Comparison of ENCODE assay signal across 10 mouse cellular contexts in genomic region chr1:181511307-181511706, GRCm38 (mm10). TPM values are rescaled to one million over a fixed set of nuclear protein-coding genes. Genes with fewer than 3 reads are reported as not detected.
DNase-seq lines count a peak whose midpoint lies in the region; ATAC-seq and TF ChIP-seq lines count a peak whose summit lies in the region.
"Had no signal": no experiment of that assay in that cellular context is flagged by ENCODE, and none has a peak within 500 bp of the region (broad histone marks: within the 10 kb centered on the region; RNA-seq: fewer than 3 reads in every experiment).

Ccdc121 (minus strand) TSS chr1:181511451.

- no peaks in the 10 kb centered on the region for H3K9me3 ChIP-seq in forebrain, postnatal 0 days (ENCODE audit: low read length)
- H3K9me3 ChIP-seq in forebrain, embryonic 10.5 days: no peaks in the 10 kb centered on the region
- no peaks in the 10 kb centered on the region for H3K9me3 ChIP-seq in heart, embryonic 14.5 days (ENCODE audit: control insufficient read depth, low read length)
- no peaks in the 10 kb centered on the region for H3K9me3 ChIP-seq in stomach, postnatal 0 days (ENCODE audit: control insufficient read depth, low read length)
- H3K9me3 ChIP-seq: limb, embryonic 13.5 days had no signal

- H3K36me3 ChIP-seq in forebrain, postnatal 0 days (ENCODE audit: insufficient read depth): no peaks in the 10 kb centered on the region
- H3K36me3 ChIP-seq in forebrain, embryonic 10.5 days (replicated peaks): no peaks in the 10 kb centered on the region
- H3K36me3 ChIP-seq in heart, embryonic 14.5 days (ENCODE audit: control insufficient read depth, insufficient read depth, low read length): no peaks in the 10 kb centered on the region
- H3K36me3 ChIP-seq in stomach, postnatal 0 days (ENCODE audit: control insufficient read depth, insufficient read depth, low read length): no peaks in the 10 kb centered on the region
- H3K36me3 ChIP-seq: limb, embryonic 13.5 days had no signal

- TF ChIP-seq POLR2A in lung, adult 2 months (IDR thresholded peaks at IDR 0.05; ENCODE audit: borderline replicate concordance, extremely low read depth, low read depth, low read length): no peak

- WGBS in forebrain, postnatal 0 days: 55% methylated on average over 4 of the region's 4 CpGs
- WGBS in forebrain, embryonic 10.5 days: 59% methylated on average over 4 of the region's 4 CpGs
- 43% methylated on average over 4 of the region's 4 CpGs for WGBS in lung, adult 2 months
- 46% methylated on average over 4 of the region's 4 CpGs for WGBS in heart, embryonic 14.5 days
- 54% methylated on average over 4 of the region's 4 CpGs for whole genome bisulfite sequencing in stomach, postnatal 0 days

- H3K4me2 ChIP-seq in forebrain, postnatal 0 days (ENCODE audit: low read depth): peak within 1 kb of the TSS; percentile 13; the same call in 1 of the 2 replicates
- H3K4me2 ChIP-seq in heart, embryonic 14.5 days (ENCODE audit: low read length): peak within 1 kb of the TSS; percentile 7
- no peak within 1 kb of the TSS for H3K4me2 ChIP-seq in stomach, postnatal 0 days (replicated peaks; ENCODE audit: low read depth)
- H3K4me2 ChIP-seq: limb, embryonic 13.5 days had no signal

- 0 out of 2 replicates have a peak within 1 kb of the TSS, but pooled peaks have one; percentile 16 for H3K27ac ChIP-seq in forebrain, postnatal 0 days (ENCODE audit: low read depth, low read length)
- H3K27ac ChIP-seq in forebrain, embryonic 10.5 days: no peak within 1 kb of the TSS
- no peak within 1 kb of the TSS for H3K27ac ChIP-seq in heart, embryonic 14.5 days (replicated peaks in 1 of 2; ENCODE audit: control insufficient read depth in 1 of 2, insufficient read depth in 1 of 2, low read depth in 2 of 2, low read length in 2 of 2)
- H3K27ac ChIP-seq in stomach, postnatal 0 days (replicated peaks): no peak within 1 kb of the TSS
- H3K27ac ChIP-seq: limb, embryonic 13.5 days had no signal

- H3K4me1 ChIP-seq in forebrain, postnatal 0 days (ENCODE audit: insufficient read depth): no peaks in the 10 kb centered on the region
- H3K4me1 ChIP-seq in forebrain, embryonic 10.5 days: no peaks in the 10 kb centered on the region; the same call in 1 of the 2 replicates
- no peaks in the 10 kb centered on the region for H3K4me1 ChIP-seq in lung, adult 2 months (ENCODE audit: control insufficient read depth, insufficient read depth, low read length)
- H3K4me1 ChIP-seq in heart, embryonic 14.5 days (ENCODE audit: control insufficient read depth in 2 of 2, insufficient read depth in 2 of 2, low read length in 2 of 2): peaks cover 0 to 7% of the 10 kb centered on the region in 2 experiments; a peak in 2 of 4 replicates
- H3K4me1 ChIP-seq in stomach, postnatal 0 days (replicated peaks; ENCODE audit: control insufficient read depth, insufficient read depth): no peaks in the 10 kb centered on the region

- TF ChIP-seq CTCF in forebrain, postnatal 0 days (IDR thresholded peaks at IDR 0.05; ENCODE audit: low read depth): peak; percentile 44; the same call in 1 of the 2 replicates
- peak; percentile 43; the same call in 1 of the 2 replicates for TF ChIP-seq CTCF in lung, adult 2 months (IDR thresholded peaks at IDR 0.05; ENCODE audit: insufficient read depth, low read length)
- TF ChIP-seq CTCF in stomach, postnatal 0 days (IDR thresholded peaks at IDR 0.05; ENCODE audit: low read depth): peak; percentile 69

- no peak for ATAC-seq in forebrain, postnatal 0 days
- ATAC-seq in heart, embryonic 14.5 days (ENCODE audit: insufficient number of reproducible peaks, insufficient read depth, low FRiP score, low read depth): no peak
- 0 out of 2 replicates have a peak, but pooled peaks have one; percentile 8 for ATAC-seq in stomach, postnatal 0 days (ENCODE audit: low FRiP score, low TSS enrichment)

- no peak within 1 kb of the TSS for H3K9ac ChIP-seq in forebrain, postnatal 0 days
- no peak within 1 kb of the TSS for H3K9ac ChIP-seq in heart, embryonic 14.5 days (ENCODE audit: low read length)
- H3K9ac ChIP-seq in stomach, postnatal 0 days (ENCODE audit: low read length): no peak within 1 kb of the TSS
- H3K9ac ChIP-seq: limb, embryonic 13.5 days had no signal

- H3K27me3 ChIP-seq in forebrain, postnatal 0 days (ENCODE audit: insufficient read depth, low read length): no peaks in the 10 kb centered on the region
- no peaks in the 10 kb centered on the region for H3K27me3 ChIP-seq in forebrain, embryonic 10.5 days (ENCODE audit: poor library complexity, severe bottlenecking)
- H3K27me3 ChIP-seq in heart, embryonic 14.5 days (ENCODE audit: control insufficient read depth, insufficient read depth, low read length): no peaks in the 10 kb centered on the region
- no peaks in the 10 kb centered on the region for H3K27me3 ChIP-seq in stomach, postnatal 0 days (ENCODE audit: control insufficient read depth, insufficient read depth, low read length)
- H3K27me3 ChIP-seq: limb, embryonic 13.5 days had no signal

- H3K4me3 ChIP-seq in forebrain, postnatal 0 days (ENCODE audit: low read depth, low read length): no peak within 1 kb of the TSS
- H3K4me3 ChIP-seq in forebrain, embryonic 10.5 days: no peak within 1 kb of the TSS
- H3K4me3 ChIP-seq in lung, adult 2 months (replicated peaks; ENCODE audit: extremely low read depth, low read depth, low read length): no peak within 1 kb of the TSS
- no peak within 1 kb of the TSS for H3K4me3 ChIP-seq in heart, embryonic 14.5 days (ENCODE audit: control insufficient read depth in 1 of 2, insufficient read depth in 1 of 2, low read depth in 1 of 2, low read length in 2 of 2)
- H3K4me3 ChIP-seq in stomach, postnatal 0 days (ENCODE audit: low read depth, low read length): no peak within 1 kb of the TSS
- H3K4me3 ChIP-seq: limb, embryonic 13.5 days; myocyte had no signal

- no peak for DNase-seq in forebrain, postnatal 0 days
- no peak for DNase-seq in forebrain, embryonic 10.5 days (ENCODE audit: extremely low spot score, low spot score)
- no peak for DNase-seq in lung, adult 2 months
- no peak for DNase-seq in lung, postnatal 25 days (ENCODE audit: low spot score)
- DNase-seq in stomach, postnatal 0 days (ENCODE audit: low spot score): peak; percentile 41
- DNase-seq in spleen, postnatal 10 days (ENCODE audit: low spot score in 2 of 2): no peak
- DNase-seq in urinary bladder, adult 18-20 months (ENCODE audit: low spot score in 2 of 2): no peak

- no peak for TF ChIP-seq EP300 in stomach, postnatal 0 days (optimal IDR thresholded peaks at IDR 0.05)

RNA-seq across cellular contexts. Expression of gene Ccdc121, which starts in this region (rescaled TPM):
- 0.38 and 0.54 TPM in 2 replicates for total RNA-seq in forebrain, postnatal 0 days (2014; rRNA removed)
- 0.33 and 0.51 TPM in 2 replicates for polyA plus RNA-seq in forebrain, postnatal 0 days (2015; fragmentation: Nextera tagmentation; extraction: Ambion mirVana)
- 0.09 TPM in 1 of 2 replicates, not detected in the other for polyA plus RNA-seq in forebrain, embryonic 10.5 days (2016; fragmentation: Nextera tagmentation; extraction: Ambion mirVana)
- polyA plus RNA-seq in lung, adult 2 months (2012; rRNA removed): 0.79 and 1.2 TPM in 2 replicates
- 0.18 and 0.51 TPM in 2 replicates for polyA plus RNA-seq in heart, embryonic 14.5 days (2014; fragmentation: Nextera tagmentation; extraction: Ambion mirVana)
- not detected in 2 replicates for polyA plus RNA-seq in stomach, postnatal 0 days (2015; fragmentation: Nextera tagmentation; extraction: Ambion mirVana)
- polyA plus RNA-seq: myocyte had no signal

Comparison
In these comparisons a context has a peak if more than half of its experiments do, and no peak if none do; other contexts are left out.
1. Peak in DNase-seq and ATAC-seq in stomach, postnatal 0 days; RNA of the gene not detected or under 1 TPM.